Mouse (Mus musculus): ENCODE measurements around the gene Mrgpra9.
"Not testable (repeated sequence)": the region's sequence is repeated elsewhere in the genome, so short reads cannot be mapped to it uniquely, and the experiment has no call there.

The Mrgpra9 gene

DNA sequence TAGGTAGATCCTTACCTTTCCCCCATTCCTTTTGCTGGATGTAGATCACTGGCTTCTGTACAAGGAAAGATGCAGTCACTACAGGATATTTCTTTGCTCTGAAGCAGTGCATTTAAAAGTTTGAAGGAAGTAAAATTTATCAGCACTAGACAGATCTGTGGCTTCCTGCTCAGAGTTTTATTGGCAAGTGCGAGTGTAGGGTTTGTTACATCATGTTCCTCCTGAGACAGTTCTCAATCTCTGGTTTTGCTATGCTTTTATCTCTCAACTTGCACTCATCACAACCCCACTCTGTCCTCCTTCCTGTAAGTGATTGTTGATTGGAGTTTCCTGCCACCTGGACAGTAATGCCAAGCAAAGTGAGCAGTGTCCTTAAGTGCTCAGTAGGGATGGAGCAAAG is at the start of gene Mrgpra9:
TSS of gene Mrgpra9 (minus strand) at position 79 of the 400 bp plus-strand sequence.
- no peak for DNase-seq (ENCODE audit: low read depth, low spot score)

DNA sequence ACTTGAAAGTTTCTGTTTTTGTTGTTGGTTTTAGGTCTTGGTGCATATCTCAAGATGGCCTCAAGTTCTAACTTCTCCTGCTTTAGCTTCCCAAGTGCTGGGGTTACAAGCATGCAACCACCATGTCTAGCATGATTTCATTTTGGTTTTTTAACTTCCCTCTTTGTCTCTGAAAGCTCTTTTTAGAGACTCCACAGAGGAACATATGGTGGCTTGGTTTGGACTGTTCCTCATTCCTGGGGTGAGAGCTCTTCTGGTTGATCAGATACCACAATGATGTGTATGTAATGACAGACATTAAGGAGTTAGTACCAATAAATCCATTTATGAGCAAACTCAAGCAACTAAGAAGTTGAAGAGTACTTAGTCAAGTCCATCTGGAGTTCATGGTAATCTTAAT is 47.0 kb upstream of the Mrgpra9 start:
- DNase-seq (ENCODE audit: low read depth, low spot score): not testable (repeated sequence)

DNA sequence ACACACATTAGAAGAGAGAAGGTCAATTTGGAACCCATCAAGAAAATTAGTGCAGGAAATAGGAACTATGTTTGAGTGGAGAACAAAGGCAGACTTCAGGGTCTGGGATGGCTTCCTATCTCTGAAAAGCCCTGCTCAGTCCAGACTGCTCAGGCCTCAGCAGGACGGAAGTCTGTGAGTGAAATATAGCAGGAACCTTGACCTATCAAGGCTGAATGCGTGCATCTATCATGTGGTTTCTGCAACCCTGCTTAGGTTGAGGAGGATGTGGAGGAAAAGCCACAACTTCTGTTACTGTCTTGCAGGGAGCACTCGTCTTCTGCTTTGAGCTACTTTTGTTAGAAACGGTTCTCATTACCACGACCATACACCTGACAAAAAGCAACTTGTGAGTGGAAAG is 18.9 kb upstream of the Mrgpra9 start:
- not testable (repeated sequence) for DNase-seq (ENCODE audit: low read depth, low spot score)

DNA sequence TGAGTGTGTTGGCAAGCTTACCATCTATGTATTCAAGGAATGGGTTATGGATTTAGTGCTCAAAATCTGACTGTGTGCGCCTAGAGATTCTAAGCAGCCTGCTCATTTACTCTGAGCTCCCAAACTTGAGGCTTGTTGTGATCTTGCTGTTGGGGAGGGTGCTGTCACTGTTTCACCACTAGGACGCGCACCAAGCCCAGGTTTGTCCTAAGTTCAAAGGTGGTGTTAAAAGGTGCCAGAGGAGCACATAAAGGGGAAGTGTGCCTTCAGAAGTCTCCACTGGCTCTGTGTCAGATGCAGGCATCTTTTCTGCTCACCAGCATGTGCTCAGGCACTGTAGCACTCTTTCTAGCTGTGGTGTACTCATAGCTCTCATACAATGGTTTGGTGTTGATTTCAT is 8.0 kb downstream of the Mrgpra9 start:
- no peak for DNase-seq (ENCODE audit: low read depth, low spot score)

DNA sequence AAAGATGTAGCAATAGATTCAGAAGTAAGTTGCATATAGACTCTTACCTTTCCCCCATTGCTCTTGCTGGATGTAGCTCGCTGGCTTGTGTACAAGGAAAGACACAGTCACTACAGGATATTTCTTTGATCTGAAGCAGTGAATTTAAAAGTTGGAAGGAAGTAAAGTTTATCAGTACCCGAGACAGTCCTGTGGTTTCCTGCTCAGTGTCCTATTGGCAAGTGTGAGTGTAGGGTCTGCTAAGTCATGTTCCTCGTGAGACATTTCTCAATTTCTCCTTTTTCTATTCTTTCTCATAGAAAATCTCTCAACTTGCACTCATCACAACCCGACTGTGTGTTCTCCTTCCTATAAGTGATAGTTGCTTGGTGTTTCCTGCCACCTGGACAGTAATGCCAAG is 47.8 kb downstream of the Mrgpra9 start, which contains the start of gene Mrgpra6:
TSS of gene Mrgpra6 (minus strand) at position 91 of the 400 bp plus-strand sequence.
- no peak for DNase-seq (ENCODE audit: low read depth, low spot score)

DNA sequence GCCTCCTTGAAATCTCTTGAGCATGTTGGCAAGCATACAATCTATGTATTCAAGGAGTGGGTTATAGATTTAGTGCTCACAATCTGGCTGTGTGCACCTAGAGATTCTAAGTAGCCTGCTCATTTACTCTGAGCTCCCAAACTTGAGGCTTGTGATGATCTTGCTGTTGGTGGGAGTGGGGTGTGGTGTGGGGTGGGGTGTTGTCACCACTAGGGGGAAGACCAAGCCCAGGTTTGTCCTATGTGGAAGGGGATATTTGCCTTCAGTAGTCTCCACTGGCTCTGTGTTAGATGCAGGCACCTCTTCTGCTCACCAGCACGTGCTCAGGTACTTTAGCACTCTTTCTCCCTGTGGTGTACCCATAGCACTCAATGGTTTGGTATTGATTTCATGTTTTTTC is 57.4 kb downstream of the Mrgpra9 start:
- no peak for DNase-seq (ENCODE audit: low read depth, low spot score)

All from 3T3-L1 (cell line).